Mouse (Mus musculus) heart, adult 8-10 months (tissue): ENCODE results near the gene Hps6. TPM values are rescaled to one million over a fixed set of nuclear protein-coding genes. Genes with fewer than 3 reads are reported as not detected.

Source experiments
- DNase-seq: peaks from one replicate; pipeline ENCODE4 v3.0.0; 2022; ENCODE audit warnings: low spot score
- total RNA-seq, 4 experiments: library from RNA; stranded (reverse); gene quantifications; 2 replicates each; pipeline ENCODE4 v1.2.4; 2022

The Hps6 gene
- total RNA-seq, 4 experiments from 2014 or later, result 5.3 to 6.7 (median 6.1) TPM

GRCm38 (mm10) chr19:46044993-46045695, 41.8 kb downstream of the Hps6 start, which contains the start of gene Ldb1:
Ldb1 (minus strand) TSS chr19:46045214.
- DNase-seq, result peak; percentile 89

GRCm38 (mm10) chr19:46045696-46046311, 42.5 kb downstream of the Hps6 start:
- peak; percentile 72 for DNase-seq

DNA sequence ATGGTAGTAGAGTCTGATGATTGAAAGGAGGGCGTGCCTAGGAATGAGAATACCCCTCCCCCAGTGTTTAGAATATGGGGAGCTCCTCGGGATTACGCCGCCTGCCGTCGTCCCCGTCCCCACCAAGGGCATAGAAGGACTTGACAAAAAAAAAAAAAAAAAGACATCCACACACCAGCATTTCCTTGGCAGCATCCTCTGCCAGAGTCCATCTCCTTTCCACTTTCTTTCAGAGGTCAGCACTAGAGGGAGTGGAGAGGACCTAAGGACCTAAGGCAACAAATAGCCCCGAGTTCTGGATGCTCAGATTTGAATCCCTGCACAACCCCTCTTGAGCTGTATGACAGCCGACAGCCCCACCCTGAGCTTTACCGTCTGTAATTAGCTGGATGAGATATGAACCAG, 43.3 kb downstream of the Hps6 start:
- no peak for DNase-seq

DNA sequence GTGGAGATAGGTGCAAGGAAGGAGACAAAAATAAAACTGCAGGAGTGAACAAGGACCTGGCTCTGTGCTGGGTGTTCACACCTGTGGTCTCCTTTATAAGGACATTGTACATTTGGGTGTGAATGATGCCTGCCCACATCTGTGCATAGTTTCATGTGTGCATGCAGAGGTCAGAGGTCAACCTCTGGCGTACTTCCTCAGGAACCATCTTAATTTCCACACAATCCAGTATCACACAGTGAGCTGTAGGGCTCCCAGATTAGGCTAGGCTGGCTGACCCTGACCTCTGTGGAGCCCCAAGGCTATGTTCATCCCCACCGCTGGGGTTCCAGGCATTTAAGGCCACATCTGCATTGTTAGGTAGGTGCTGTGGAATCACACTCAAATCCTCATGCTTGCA, 44.1 kb downstream of the Hps6 start:
- DNase-seq, result no peak

- no peak for DNase-seq
Observed at GRCm38 (mm10) chr19:46049129-46049528, 45.8 kb downstream of the Hps6 start.

DNA sequence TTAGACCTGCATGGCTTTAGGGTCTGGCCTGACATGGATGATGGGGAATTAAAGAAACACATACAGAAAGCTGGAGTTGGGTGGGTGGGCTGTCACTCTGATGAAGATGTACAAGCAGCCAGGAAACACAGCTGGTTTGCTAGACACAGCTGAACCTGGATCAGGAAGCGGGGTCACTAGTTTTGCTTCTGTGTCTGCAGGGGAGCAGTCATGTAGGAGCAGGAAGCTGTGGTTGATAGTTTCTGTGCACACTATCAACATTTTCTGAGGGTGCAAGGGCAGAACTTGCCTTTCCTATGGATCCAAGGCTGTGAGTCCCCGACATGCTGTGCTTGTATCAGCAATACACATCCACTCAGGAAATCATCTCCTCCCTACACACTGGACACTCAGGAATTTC, 47.2 kb downstream of the Hps6 start:
- no peak for DNase-seq

Other genes starting within 250 kb of the Hps6 start
- gene Mgea5, start 219.7 kb upstream of the Hps6 start, total RNA-seq, result 10 to 100 TPM; 70.7 to 85.5 (median 82.4) TPM
- gene Kcnip2, start 187.4 kb upstream of the Hps6 start, total RNA-seq, result 100 to 1,000 TPM; 173 to 231 (median 203) TPM
- 10 to 100 TPM; 14.8 to 19.0 (median 16.0) TPM for gene Armh3, start 5.0 kb upstream of the Hps6 start, total RNA-seq
- 10 to 100 TPM; 12.3 to 17.0 (median 13.8) TPM for gene Pprc1, start 41.4 kb downstream of the Hps6 start, total RNA-seq
- 10 to 100 TPM; 37.1 to 51.0 (median 42.0) TPM for gene Ldb1, start 41.7 kb downstream of the Hps6 start, total RNA-seq
- gene Nolc1, start 72.4 kb downstream of the Hps6 start, total RNA-seq, result 10 to 100 TPM; 18.4 to 19.6 (median 18.7) TPM
- under 1 TPM in 1 of 4 experiments, not detected in 3; 0.19 TPM for gene Elovl3, start 128.4 kb downstream of the Hps6 start, total RNA-seq
- 1 to 10 TPM in 2 of 4 experiments, under 1 TPM in 2; 0.34 to 1.7 (median 1.1) TPM for gene Pitx3, start 144.8 kb downstream of the Hps6 start, total RNA-seq
- gene Gbf1, start 149.0 kb downstream of the Hps6 start, total RNA-seq, result 10 to 100 TPM; 37.7 to 45.6 (median 41.9) TPM